Mouse (Mus musculus): ENCODE results near the gene Crb3. TPM values are rescaled to one million over a fixed set of nuclear protein-coding genes. Genes with fewer than 3 reads are reported as not detected.
A peak's percentile ranks its signal among the peaks of the same experiment; 100 is the strongest.

Gene Crb3
- polyA plus RNA-seq, 1 experiment from 2014 or later, result 38.6 TPM

- Histone ChIP-seq H3K9ac (no peak overlapping the region), H3K4me3 (ENCODE audit: low read depth, low read length) (no peak overlapping the region), H3K36me3 (ENCODE audit: insufficient read depth) (peaks cover 65% of the 10 kb centered on the region), H3K4me1 (ENCODE audit: insufficient read depth) (0 out of 2 replicates have a peak, but pooled peaks cover 3% of the 10 kb centered on the region), H3K27me3 (ENCODE audit: insufficient read depth, low read length) (no peaks in the 10 kb centered on the region), H3K27ac (ENCODE audit: low read depth) (no peak overlapping the region), H3K9me3 (ENCODE audit: low read depth, low read length) (no peaks in the 10 kb centered on the region), H3K4me2 (no peak overlapping the region)
- ATAC-seq (ENCODE audit: insufficient read depth), result no peak
- 80% methylated on average over 4 of the region's 4 CpGs for WGBS
- no peak for TF ChIP-seq CTCF (IDR thresholded peaks at IDR 0.05; ENCODE audit: low read depth)
- DNase-seq, result no peak
Measured at GRCm38 (mm10) chr17:57027471-57027870, 31.4 kb upstream of the Crb3 start.

- ATAC-seq (ENCODE audit: insufficient read depth), result no peak
- peak overlapping the region; percentile 98 for H3K4me2 ChIP-seq
- H3K9me3 ChIP-seq (ENCODE audit: low read depth, low read length), result no peaks in the 10 kb centered on the region
- DNase-seq, result no peak
- WGBS, result 24% methylated on average over 8 of the region's 8 CpGs
- H3K9ac ChIP-seq, result peak overlapping the region; percentile 99
- no peak overlapping the region for H3K27ac ChIP-seq (ENCODE audit: low read depth)
- H3K36me3 ChIP-seq (ENCODE audit: insufficient read depth), result peaks cover 42% of the 10 kb centered on the region
- no peaks in the 10 kb centered on the region for H3K27me3 ChIP-seq (ENCODE audit: insufficient read depth, low read length)
- H3K4me1 ChIP-seq (ENCODE audit: insufficient read depth), result 0 out of 2 replicates have a peak, but pooled peaks cover 3% of the 10 kb centered on the region
- no peak for TF ChIP-seq CTCF (IDR thresholded peaks at IDR 0.05; ENCODE audit: low read depth)
- peak overlapping the region; percentile 93 for H3K4me3 ChIP-seq (ENCODE audit: low read depth, low read length)
Measured at GRCm38 (mm10) chr17:57029691-57030090, 29.2 kb upstream of the Crb3 start.

GRCm38 (mm10) chr17:57030931-57031660, 27.8 kb upstream of the Crb3 start, which contains the start of gene Khsrp:
TSS of gene Khsrp (minus strand) at chr17:57031522.
- H3K36me3 ChIP-seq (ENCODE audit: insufficient read depth), result peaks cover 28% of the 10 kb centered on the region
- WGBS, result under 1% methylated on average over 90 of the region's 99 CpGs
- H3K4me3 ChIP-seq (ENCODE audit: low read depth, low read length), result peak within 1 kb of the TSS; percentile 93
- H3K4me1 ChIP-seq (ENCODE audit: insufficient read depth), result 0 out of 2 replicates have a peak, but pooled peaks cover 3% of the 10 kb centered on the region
- H3K9ac ChIP-seq, result peak within 1 kb of the TSS; percentile 99
- peak; percentile 59 for DNase-seq
- no peaks in the 10 kb centered on the region for H3K9me3 ChIP-seq (ENCODE audit: low read depth, low read length)
- H3K27me3 ChIP-seq (ENCODE audit: insufficient read depth, low read length), result no peaks in the 10 kb centered on the region
- TF ChIP-seq CTCF (IDR thresholded peaks at IDR 0.05; ENCODE audit: low read depth), result no peak
- H3K27ac ChIP-seq (ENCODE audit: low read depth), result peak within 1 kb of the TSS; percentile 95
- H3K4me2 ChIP-seq, result peak within 1 kb of the TSS; percentile 98
- ATAC-seq (ENCODE audit: insufficient read depth), result no peak

GRCm38 (mm10) chr17:57031661-57032420, 27.1 kb upstream of the Crb3 start:
- peaks cover 21% of the 10 kb centered on the region for H3K36me3 ChIP-seq (ENCODE audit: insufficient read depth)
- no peaks in the 10 kb centered on the region for H3K27me3 ChIP-seq (ENCODE audit: insufficient read depth, low read length)
- 0 out of 2 replicates have a peak, but pooled peaks cover 3% of the 10 kb centered on the region for H3K4me1 ChIP-seq (ENCODE audit: insufficient read depth)
- H3K4me3 ChIP-seq (ENCODE audit: low read depth, low read length), result peak overlapping the region; percentile 93
- peak; percentile 99 for ATAC-seq (ENCODE audit: insufficient read depth)
- under 1% methylated on average over 38 of the region's 38 CpGs for WGBS
- peak; percentile 100 for DNase-seq
- 0 out of 2 replicates have a peak, but pooled peaks have one; percentile 15 for TF ChIP-seq CTCF (IDR thresholded peaks at IDR 0.05; ENCODE audit: low read depth)
- peak overlapping the region; percentile 44 for H3K9ac ChIP-seq
- H3K27ac ChIP-seq (ENCODE audit: low read depth), result peak overlapping the region; percentile 82
- H3K4me2 ChIP-seq, result peak overlapping the region; percentile 98
- no peaks in the 10 kb centered on the region for H3K9me3 ChIP-seq (ENCODE audit: low read depth, low read length)

- H3K36me3 ChIP-seq (ENCODE audit: insufficient read depth), result peaks cover 11% of the 10 kb centered on the region
- H3K9ac ChIP-seq, result peak overlapping the region; percentile 44
- DNase-seq (no peak), ATAC-seq (ENCODE audit: insufficient read depth) (no peak)
- peak overlapping the region; percentile 82; the same call in 1 of the 2 replicates for H3K27ac ChIP-seq (ENCODE audit: low read depth)
- no peak for TF ChIP-seq CTCF (IDR thresholded peaks at IDR 0.05; ENCODE audit: low read depth)
- peak overlapping the region; percentile 67 for H3K4me2 ChIP-seq
- no peak overlapping the region for H3K4me3 ChIP-seq (ENCODE audit: low read depth, low read length)
- no peaks in the 10 kb centered on the region for H3K9me3 ChIP-seq (ENCODE audit: low read depth, low read length)
- 81% methylated on average over 4 of the region's 4 CpGs for WGBS
- H3K4me1 ChIP-seq (ENCODE audit: insufficient read depth), result 0 out of 2 replicates have a peak, but pooled peaks cover 3% of the 10 kb centered on the region
- no peaks in the 10 kb centered on the region for H3K27me3 ChIP-seq (ENCODE audit: insufficient read depth, low read length)
Measured at GRCm38 (mm10) chr17:57032854-57033253, 26.1 kb upstream of the Crb3 start.

- H3K36me3 ChIP-seq (ENCODE audit: insufficient read depth), result no peaks in the 10 kb centered on the region
- no peak for ATAC-seq (ENCODE audit: insufficient read depth)
- H3K27ac ChIP-seq (ENCODE audit: low read depth), result no peak overlapping the region
- no peak for DNase-seq
- H3K4me1 ChIP-seq (ENCODE audit: insufficient read depth), result no peaks in the 10 kb centered on the region
- H3K4me3 ChIP-seq (ENCODE audit: low read depth, low read length), result no peak overlapping the region
- H3K27me3 ChIP-seq (ENCODE audit: insufficient read depth, low read length), result no peaks in the 10 kb centered on the region
- H3K9me3 ChIP-seq (ENCODE audit: low read depth, low read length), result no peaks in the 10 kb centered on the region
- peak; percentile 24; the same call in 1 of the 2 replicates for TF ChIP-seq CTCF (IDR thresholded peaks at IDR 0.05; ENCODE audit: low read depth)
- WGBS, result 33% methylated on average over 8 of the region's 8 CpGs
- no peak overlapping the region for H3K9ac ChIP-seq
- H3K4me2 ChIP-seq, result no peak overlapping the region
Measured at GRCm38 (mm10) chr17:57038978-57039377, 19.9 kb upstream of the Crb3 start.

GRCm38 (mm10) chr17:57041554-57041953, 17.4 kb upstream of the Crb3 start, which contains the start of gene Slc25a41:
TSS of gene Slc25a41 (minus strand) at chr17:57041654.
- H3K27me3 ChIP-seq (ENCODE audit: insufficient read depth, low read length), result no peaks in the 10 kb centered on the region
- TF ChIP-seq CTCF (IDR thresholded peaks at IDR 0.05; ENCODE audit: low read depth), result no peak
- 62% methylated on average over 8 of the region's 8 CpGs for WGBS
- H3K9ac ChIP-seq, result no peak within 1 kb of the TSS
- H3K4me2 ChIP-seq, result no peak within 1 kb of the TSS
- DNase-seq (no peak), ATAC-seq (ENCODE audit: insufficient read depth) (no peak)
- H3K9me3 ChIP-seq (ENCODE audit: low read depth, low read length), result no peaks in the 10 kb centered on the region
- H3K27ac ChIP-seq (ENCODE audit: low read depth), result no peak within 1 kb of the TSS
- 0 out of 2 replicates have a peak, but pooled peaks cover 4% of the 10 kb centered on the region for H3K36me3 ChIP-seq (ENCODE audit: insufficient read depth)
- H3K4me3 ChIP-seq (ENCODE audit: low read depth, low read length), result no peak within 1 kb of the TSS
- H3K4me1 ChIP-seq (ENCODE audit: insufficient read depth), result no peaks in the 10 kb centered on the region
